Mouse (Mus musculus) liver, adult 2 months (tissue): ENCODE results near the gene Chd6.

Experiments used
- CTCF ChIP-seq: fragments of 200-500 bp; IDR thresholded peaks from 2 replicates; pipeline ENCODE4 v1.5.1; 2011; ENCODE audit warnings: low read depth, low read length, control low read depth
- POLR2A ChIP-seq: fragments of 200-500 bp; IDR thresholded peaks from 2 replicates; pipeline ENCODE4 v1.6.1; 2011; ENCODE audit warnings: low read length, control low read depth; ENCODE audit not compliant: insufficient read depth; ENCODE audit errors: extremely low read depth

- TF ChIP-seq POLR2A = no peak
- no peak for TF ChIP-seq CTCF
These were observed 42.6 kb downstream of the Chd6 start for GRCm38 (mm10) chr2:161066097-161066759.
